Mouse (Mus musculus) megakaryocyte, embryonic 14.5 days (primary cell): ENCODE data around the gene Smim22.

ENCODE experiments used
- FLI1 ChIP-seq: IDR thresholded peaks from 2 replicates; pipeline ENCODE4 v1.6.1; 2012; ENCODE audit warnings: low read length, inconsistent platforms, mixed read lengths
- GATA1 ChIP-seq: IDR thresholded peaks from 3 replicates; pipeline ENCODE4 v1.6.1; 2012; ENCODE audit warnings: mixed read lengths, low read length, inconsistent platforms, borderline replicate concordance

DNA sequence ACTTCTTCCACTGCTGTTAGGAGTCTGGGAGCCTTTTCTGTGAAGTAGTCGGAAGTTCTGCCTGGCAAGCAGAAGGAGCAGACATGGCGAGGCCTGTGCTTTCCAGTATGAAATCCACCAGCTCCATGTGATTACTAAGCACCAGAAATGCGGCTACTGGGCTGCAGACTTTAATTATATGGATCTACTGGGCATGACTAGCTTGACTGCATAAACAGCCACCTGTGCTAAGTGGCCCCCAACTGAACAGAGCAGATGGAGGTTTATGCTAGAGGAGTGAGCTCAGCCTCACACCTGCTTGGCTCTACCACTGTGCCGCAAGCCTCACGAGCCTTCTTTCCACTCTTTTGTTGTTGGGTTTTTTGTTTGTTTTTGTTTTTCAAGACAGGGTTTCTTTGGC is 32.6 kb upstream of the Smim22 start:
- no peak for TF ChIP-seq GATA1
- no peak for TF ChIP-seq FLI1
